Mouse (Mus musculus): ENCODE data around the gene Wdcp. TPM values are rescaled to one million over a fixed set of nuclear protein-coding genes. Genes with fewer than 3 reads are reported as not detected.
"Not testable (repeated sequence)": the region's sequence is repeated elsewhere in the genome, so short reads cannot be mapped to it uniquely, and the experiment has no call there.

Wdcp gene
- total RNA-seq (2021) = 1 to 10 TPM; 5.5 to 7.6 TPM
- long read RNA-seq, experiment 1, partial matches to known transcripts = 1 of 3 reads
- long read RNA-seq, experiment 1, other reads (novel, unspliced or antisense) = 2 of 3 reads
- long read RNA-seq, experiment 2, full-length matches to known transcripts = 2 of 3 reads
- long read RNA-seq, experiment 2, partial matches to known transcripts = 0 of 3 reads
- long read RNA-seq, experiment 2, other reads (novel, unspliced or antisense) = 1 of 3 reads

GRCm38 (mm10) chr12:4842890-4843597 lies at the start of gene Wdcp:
Gene Wdcp, plus strand, starts transcription at chr12:4843303.
- peak; percentile 93 for DNase-seq

GRCm38 (mm10) chr12:4793718-4794117 lies 49.4 kb upstream of the Wdcp start:
- Histone ChIP-seq H3K27ac (no peak overlapping the region), H3K4me3 (no peak overlapping the region)
- TF ChIP-seq CTCF (IDR thresholded peaks at IDR 0.05) = peak; percentile 35
- intact Hi-C loops (cut with DNase I) = no loop called here
- DNase-seq = no peak

More at GRCm38 (mm10) chr12:4842890-4843597, at the start of gene Wdcp:
- intact Hi-C loops (cut with DNase I) = loop anchor here (5.0 kb wide), 1 partner anchor 74 kb away; the partner anchor contains the start of gene Atad2b
- Histone ChIP-seq H3K27ac (peak within 1 kb of the TSS; percentile 87), H3K4me3 (peak within 1 kb of the TSS; percentile 78)
- TF ChIP-seq CTCF (IDR thresholded peaks at IDR 0.05) = no peak

GRCm38 (mm10) chr12:4797471-4797870 lies 45.6 kb upstream of the Wdcp start:
- DNase-seq; H3K4me3 ChIP-seq; H3K27ac ChIP-seq; intact Hi-C loops (cut with DNase I): not testable (repeated sequence)

- Histone ChIP-seq H3K27ac (no peak overlapping the region), H3K4me3 (no peak overlapping the region)
- intact Hi-C loops (cut with DNase I) = no loop called here
- DNase-seq = no peak
- TF ChIP-seq CTCF (IDR thresholded peaks at IDR 0.05) = no peak
Observed at GRCm38 (mm10) chr12:4811036-4811435, 32.1 kb upstream of the Wdcp start.

DNA sequence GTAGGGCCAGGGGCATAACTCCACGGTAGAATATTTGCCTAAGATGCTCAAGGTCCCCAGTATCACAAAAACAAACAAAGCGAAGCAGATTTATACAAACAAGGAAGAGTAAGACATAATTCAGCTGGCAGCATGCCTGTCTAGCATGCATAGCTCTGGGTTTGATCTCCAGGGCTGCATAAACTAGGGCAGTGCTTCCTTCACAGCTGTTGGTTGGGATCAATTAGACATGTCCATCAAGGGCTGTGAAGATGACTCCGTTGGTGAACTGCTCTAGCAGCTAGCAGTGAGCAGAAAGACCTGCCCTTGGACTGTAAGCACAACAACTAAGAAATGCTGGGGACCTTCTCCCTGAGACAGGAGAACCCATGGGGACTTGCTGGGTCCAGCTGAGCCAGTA lies 31.4 kb upstream of the Wdcp start:
- no peak for DNase-seq
- no peak overlapping the region for H3K4me3 ChIP-seq
- no peak overlapping the region for H3K27ac ChIP-seq
- no peak for TF ChIP-seq CTCF (IDR thresholded peaks at IDR 0.05)
- intact Hi-C loops (cut with DNase I) = no loop called here

DNA sequence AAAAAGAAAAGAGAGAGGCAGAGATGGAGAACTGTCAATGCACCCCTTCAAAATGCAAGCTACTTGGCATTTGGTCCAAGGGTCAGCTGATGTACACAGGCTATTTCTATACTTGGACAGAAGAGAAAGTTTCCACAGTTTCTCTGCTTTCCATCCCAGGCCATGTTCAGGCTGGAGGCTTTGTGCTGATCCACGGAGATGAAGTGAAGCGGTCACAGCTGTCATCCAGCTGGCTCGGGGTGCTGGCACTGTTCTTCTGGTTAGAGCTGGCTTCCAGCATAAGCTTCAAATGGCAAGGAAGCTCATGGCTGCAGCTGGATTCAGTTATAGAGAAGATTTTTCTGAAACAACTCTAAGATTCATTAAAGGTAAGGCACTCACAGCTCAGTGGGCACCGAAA lies 29.5 kb upstream of the Wdcp start:
- TF ChIP-seq CTCF (IDR thresholded peaks at IDR 0.05) = no peak
- no peak overlapping the region for H3K27ac ChIP-seq
- intact Hi-C loops (cut with DNase I) = no loop called here
- peak; percentile 64 for DNase-seq
- H3K4me3 ChIP-seq = no peak overlapping the region

GRCm38 (mm10) chr12:4816680-4817360 lies 26.3 kb upstream of the Wdcp start:
- peak overlapping the region; percentile 76 for H3K4me3 ChIP-seq
- peak overlapping the region; percentile 92 for H3K27ac ChIP-seq
- no peak for TF ChIP-seq CTCF (IDR thresholded peaks at IDR 0.05)
- DNase-seq = no peak
- intact Hi-C loops (cut with DNase I) = loop anchor here (1.0 kb wide), 1 partner anchor 24 kb away; the partner anchor contains the start of gene Fkbp1b

GRCm38 (mm10) chr12:4817361-4818101 lies 25.6 kb upstream of the Wdcp start, which contains the start of gene Sf3b6:
Gene Sf3b6, plus strand, starts transcription at chr12:4817544.
- intact Hi-C loops (cut with DNase I) = loop anchor here (1.0 kb wide), 1 partner anchor 24 kb away; the partner anchor contains the start of gene Fkbp1b
- DNase-seq = peak; percentile 99
- H3K4me3 ChIP-seq = peak within 1 kb of the TSS; percentile 76
- peak within 1 kb of the TSS; percentile 92 for H3K27ac ChIP-seq
- no peak for TF ChIP-seq CTCF (IDR thresholded peaks at IDR 0.05)

DNA sequence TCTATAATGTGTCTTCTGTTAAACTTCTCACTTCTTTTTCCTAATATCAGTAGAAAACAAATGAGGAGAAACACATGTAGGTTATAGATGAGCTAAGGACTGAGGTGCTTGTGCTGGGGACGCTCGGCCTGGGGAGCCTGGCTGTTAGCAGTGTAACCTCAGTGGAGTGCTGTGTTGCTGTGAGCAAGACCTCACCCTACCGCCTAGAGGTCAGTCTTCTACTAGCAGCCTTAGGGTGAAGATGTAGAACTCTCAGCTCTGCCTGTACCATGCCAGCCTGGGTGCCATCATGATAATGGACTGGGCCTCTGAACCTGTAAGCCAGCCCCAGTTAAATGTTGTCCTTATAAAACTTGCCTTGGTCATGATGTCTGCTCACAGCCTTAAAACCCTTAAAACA lies 15.8 kb upstream of the Wdcp start:
- Histone ChIP-seq H3K4me3 (no peak overlapping the region), H3K27ac (no peak overlapping the region)
- DNase-seq = no peak
- intact Hi-C loops (cut with DNase I) = no loop called here
- TF ChIP-seq CTCF (IDR thresholded peaks at IDR 0.05) = no peak

DNA sequence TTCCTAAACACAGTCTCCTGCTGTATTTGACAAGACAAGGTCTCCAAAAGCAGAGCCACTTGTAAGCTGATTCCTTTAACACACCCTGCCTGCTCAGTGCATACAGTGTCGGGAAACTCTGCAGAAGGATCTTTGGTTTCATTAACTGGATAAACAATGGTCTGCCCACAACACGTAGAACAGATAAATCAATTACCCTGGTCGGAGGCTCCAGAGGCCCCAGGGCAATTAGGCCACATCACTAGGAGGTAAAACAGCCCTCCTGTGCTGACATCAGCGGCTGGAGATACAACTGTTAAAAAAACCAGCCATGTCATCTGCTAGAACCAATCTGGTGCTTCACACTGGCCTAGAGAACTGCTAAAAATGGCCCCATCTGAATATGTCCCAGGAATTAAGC lies 6.1 kb upstream of the Wdcp start:
- Histone ChIP-seq H3K27ac (no peak overlapping the region), H3K4me3 (no peak overlapping the region)
- DNase-seq = no peak
- TF ChIP-seq CTCF (IDR thresholded peaks at IDR 0.05) = no peak
- intact Hi-C loops (cut with DNase I) = no loop called here

DNA sequence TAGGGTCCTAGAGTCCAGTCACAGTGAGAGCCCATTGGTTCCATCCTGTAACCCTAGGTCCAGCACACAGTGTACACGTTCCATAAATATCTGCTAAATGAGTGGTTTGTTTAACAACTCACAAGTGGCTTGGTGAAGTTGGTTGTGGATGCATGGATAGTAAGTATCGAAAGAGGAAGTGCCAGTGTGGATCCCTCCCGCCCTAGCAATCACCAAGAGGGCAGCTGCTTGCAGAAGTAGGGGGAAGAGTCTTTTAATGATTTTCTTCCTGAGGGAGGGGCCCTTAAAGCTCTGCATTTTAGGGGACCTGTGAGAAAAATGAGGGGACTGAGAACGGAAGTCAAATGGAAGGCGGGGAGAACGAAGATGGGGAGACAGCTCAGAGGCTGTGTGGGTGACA lies 3.1 kb upstream of the Wdcp start:
- Histone ChIP-seq H3K27ac (no peak overlapping the region), H3K4me3 (peak overlapping the region; percentile 95)
- intact Hi-C loops (cut with DNase I) = loop anchor here (5.0 kb wide), 1 partner anchor 77 kb away; the partner anchor contains the start of gene Atad2b
- no peak for DNase-seq
- TF ChIP-seq CTCF (IDR thresholded peaks at IDR 0.05) = no peak

DNA sequence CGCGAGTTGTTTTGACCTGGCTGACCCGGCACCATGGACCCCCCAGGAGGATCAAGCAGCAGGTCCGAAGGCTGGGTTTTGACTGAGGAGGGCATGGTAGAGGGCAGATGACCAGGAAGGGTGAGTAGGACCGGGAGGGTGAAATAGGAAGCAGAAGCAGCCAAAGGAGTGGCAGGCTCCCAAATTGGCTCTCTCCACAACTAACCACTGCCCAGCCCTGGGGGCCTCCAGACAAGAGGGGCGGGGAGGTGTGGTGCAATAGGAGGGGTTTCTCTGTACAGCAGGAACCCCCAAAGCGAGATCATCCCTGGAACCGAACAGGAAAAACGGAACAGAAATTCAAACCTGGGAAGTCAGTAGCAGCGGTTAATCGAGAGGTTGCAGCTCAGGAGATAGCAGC lies 2.4 kb upstream of the Wdcp start:
- H3K4me3 ChIP-seq = peak overlapping the region; percentile 95
- peak; percentile 41 for DNase-seq
- H3K27ac ChIP-seq = peak overlapping the region; percentile 65
- intact Hi-C loops (cut with DNase I) = loop anchor here (1.0 to 5.0 kb wide), 2 partner anchors 23 to 77 kb away; partner anchors contain the start of genes Atad2b and Sf3b6
- no peak for TF ChIP-seq CTCF (IDR thresholded peaks at IDR 0.05)
